Mouse (Mus musculus) right cerebral cortex, postnatal 14 days (tissue): ENCODE data around the gene Tmem117.

ENCODE experiments used
- DNase-seq: peaks from one replicate; pipeline ENCODE4 v3.0.0; 2022

The Tmem117 gene

DNA sequence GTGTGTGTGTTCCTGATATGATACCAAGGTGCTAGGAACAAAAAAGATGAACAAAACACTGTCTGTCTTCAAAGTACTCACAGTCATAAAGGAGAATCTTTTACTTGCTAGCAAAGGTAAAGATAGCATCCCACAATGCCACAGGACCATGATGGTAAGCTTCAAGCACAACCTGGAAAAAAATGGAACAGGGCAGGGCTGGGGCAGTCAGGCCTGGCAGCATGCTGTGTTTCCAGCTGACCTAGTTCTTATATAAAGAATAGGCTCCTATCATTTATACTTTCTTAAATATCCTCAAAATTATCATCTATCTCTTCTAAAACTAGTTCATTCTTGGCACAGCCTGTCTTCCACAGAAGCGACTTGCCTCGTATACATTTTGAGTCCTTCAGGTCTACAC, 418.5 kb downstream of the Tmem117 start:
- no peak for DNase-seq

- DNase-seq: no peak
These were observed 420.2 kb downstream of the Tmem117 start for GRCm38 (mm10) chr15:95049171-95049729.

DNA sequence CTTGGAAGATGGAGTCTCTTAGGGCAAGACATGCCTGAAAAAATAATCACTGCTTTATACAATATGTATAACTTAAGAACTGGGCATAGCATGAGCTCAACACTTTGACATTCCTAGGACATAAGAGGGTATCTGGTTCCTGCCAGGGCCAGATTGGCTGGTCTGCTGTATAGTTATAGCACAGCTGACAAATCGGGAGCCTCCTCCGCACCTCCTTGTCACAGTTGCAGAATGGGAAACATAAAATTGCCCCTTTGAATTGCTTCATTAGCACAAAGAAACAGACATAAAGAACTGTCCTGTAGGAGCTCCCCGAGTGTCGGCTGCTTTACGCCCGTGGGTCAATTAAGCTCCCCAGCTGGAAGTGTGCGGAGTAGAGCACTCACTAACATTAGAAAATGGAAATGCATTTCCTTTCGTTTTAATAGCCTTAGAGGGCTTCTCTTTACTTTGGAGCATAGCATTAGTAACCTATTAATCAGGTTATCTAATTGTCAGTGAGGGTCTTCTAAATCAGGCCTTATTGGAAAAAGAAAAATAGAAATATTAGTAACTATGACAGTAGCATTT, 426.1 kb downstream of the Tmem117 start:
- no peak for DNase-seq

DNA sequence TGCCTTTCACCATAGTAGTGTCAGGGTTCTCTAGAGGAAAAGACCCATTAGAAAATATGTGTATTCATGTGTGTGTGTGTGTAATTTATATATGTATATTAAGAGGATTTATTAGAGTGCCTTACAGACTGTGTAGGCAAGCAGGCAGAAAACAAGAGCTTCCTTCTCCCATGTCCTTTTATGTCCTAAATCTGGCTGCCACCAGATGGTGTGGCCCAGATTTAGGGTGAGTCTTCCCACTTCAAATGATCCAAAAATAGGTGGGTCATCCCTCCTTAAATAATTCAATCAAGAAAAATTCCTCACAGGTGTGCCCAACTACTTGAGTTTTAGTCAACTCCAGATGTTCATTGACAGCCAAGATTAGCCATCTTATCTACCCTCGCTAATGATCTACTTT, 439.0 kb downstream of the Tmem117 start:
- no peak for DNase-seq

GRCm38 (mm10) chr15:95068799-95069198, 439.8 kb downstream of the Tmem117 start:
- DNase-seq: no peak

GRCm38 (mm10) chr15:95070881-95071280, 441.8 kb downstream of the Tmem117 start:
- no peak for DNase-seq

DNA sequence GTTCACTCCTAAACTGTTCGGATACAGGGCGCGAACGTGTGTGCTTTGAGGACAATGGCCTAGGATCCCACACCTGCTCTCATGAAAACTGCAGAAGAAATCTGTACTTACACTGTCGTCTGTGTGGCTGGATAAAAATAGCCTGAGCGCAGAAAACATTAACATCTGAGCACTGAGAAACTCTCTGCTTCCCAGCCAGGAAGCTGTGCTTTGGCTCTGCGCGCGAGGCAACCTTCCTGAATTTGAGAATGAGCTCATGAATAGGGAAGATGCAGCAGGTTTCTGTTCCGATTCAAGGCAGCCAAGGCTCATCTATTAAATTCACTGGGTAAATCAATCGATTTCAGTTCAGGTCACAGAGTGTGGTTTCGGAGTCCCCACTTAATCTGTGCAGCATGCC, 446.3 kb downstream of the Tmem117 start:
- peak; percentile 44 for DNase-seq

DNA sequence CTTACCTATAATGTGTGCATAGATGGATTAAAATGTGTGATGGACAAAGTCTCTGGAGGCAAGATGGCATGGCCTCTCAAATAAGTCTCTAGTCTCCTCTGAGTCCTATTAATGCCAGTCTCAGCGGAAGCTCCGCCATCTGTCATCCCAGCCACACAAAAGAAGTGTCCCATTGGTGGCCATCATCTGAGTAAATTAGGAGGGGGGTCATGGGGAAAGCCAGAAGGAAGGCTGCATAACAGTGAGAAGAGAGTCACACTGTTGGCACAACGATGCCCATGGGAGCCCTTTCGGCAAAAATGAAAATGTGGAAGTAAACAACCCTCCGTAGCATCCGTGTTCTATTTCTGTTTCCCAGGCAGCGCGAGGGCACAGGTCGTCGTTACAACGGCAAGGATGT, 452.6 kb downstream of the Tmem117 start:
- no peak for DNase-seq

GRCm38 (mm10) chr15:95085962-95086361, 456.9 kb downstream of the Tmem117 start:
- DNase-seq: no peak

DNA sequence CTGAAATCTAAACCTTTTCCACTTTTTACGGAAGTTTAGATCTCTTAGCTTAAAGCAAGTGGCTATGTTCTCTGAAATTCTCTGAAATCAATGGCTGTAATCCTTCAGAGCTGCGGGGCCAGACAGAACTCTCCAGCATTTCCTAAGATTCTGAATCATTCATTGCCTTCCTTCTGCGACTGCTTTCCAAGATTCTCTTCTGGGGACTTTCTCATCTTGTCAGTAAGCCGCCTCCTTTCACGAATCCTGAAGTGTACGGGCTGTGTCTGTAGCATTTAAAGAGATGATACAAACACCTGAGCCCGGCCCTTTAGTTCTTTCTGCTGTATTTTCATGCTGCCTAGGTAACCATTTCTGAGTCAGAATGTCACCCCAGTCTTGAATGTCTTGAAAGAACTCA, 471.1 kb downstream of the Tmem117 start:
- no peak for DNase-seq

GRCm38 (mm10) chr15:95101522-95101921, 472.5 kb downstream of the Tmem117 start:
- DNase-seq: no peak

- no peak for DNase-seq
These were observed 478.3 kb downstream of the Tmem117 start for GRCm38 (mm10) chr15:95107246-95107809.

GRCm38 (mm10) chr15:95108626-95109025, 479.6 kb downstream of the Tmem117 start:
- no peak for DNase-seq

DNA sequence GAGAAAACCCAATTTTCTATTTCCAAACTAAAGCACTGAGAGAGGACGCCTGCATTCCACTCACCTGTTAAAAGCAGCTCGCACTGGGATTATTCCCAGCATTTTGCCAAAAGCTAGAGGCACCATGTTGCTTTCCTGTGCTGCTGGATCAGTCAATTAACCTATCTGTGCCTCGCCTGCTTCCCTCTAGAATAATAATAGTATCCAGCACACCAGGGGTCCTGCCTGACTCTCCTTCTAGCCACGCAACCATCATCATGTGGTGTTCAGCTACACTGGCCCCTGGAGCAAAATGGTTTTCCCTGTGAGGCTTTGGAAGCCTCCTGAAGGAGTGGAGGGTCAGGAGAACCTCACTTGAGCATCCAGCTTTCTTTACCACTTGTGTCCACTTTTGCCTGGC, 502.4 kb downstream of the Tmem117 start:
- no peak for DNase-seq

- no peak for DNase-seq
These were observed 507.0 kb downstream of the Tmem117 start for GRCm38 (mm10) chr15:95135926-95136609.

- no peak for DNase-seq
These were observed 508.2 kb downstream of the Tmem117 start for GRCm38 (mm10) chr15:95137018-95137810.

- DNase-seq: no peak
These were observed 509.8 kb downstream of the Tmem117 start for GRCm38 (mm10) chr15:95138709-95139409.

DNA sequence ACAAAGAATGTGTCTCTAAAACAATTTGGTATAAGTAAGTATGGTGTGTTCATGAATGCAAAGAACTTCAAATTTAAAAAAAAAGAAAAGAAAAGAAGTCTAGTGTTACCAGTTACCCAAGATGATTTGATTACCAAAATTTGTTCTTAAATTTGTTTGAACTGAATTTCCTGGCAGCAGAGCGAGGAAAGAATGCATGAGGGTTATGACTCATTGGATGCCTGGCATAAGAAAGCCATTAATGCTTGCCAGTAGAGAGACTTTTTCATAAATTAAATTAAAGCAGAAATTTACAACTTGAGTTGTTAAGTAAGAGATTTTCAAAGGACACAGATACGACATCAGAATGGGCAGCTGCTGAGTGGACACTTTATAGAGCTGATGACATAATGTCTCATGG, 515.1 kb downstream of the Tmem117 start:
- no peak for DNase-seq

DNA sequence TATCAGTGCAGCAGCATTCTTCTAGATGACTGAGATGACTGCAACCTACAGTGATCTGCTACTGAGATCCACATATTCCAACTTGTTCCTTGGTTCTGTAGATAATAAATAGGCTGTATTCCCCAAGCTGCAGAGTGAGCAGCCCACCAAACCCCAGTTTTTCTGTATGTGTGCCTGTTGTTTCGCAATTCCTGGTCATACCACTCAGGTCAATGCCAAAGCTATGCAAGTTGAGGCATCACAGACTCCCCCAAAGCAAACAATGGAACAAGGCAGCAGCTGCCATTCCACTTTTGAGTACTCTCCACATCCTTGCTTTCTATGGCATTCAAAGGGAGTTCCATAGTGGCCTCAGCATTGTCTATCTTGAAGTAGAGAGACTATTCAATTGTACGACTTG, 516.1 kb downstream of the Tmem117 start:
- DNase-seq: no peak
